Mouse (Mus musculus) urinary bladder, postnatal 36 days (tissue): ENCODE results near the gene Heg1.

Experiments
- DNase-seq, 2 experiments: peaks; one replicate each; pipeline ENCODE4 v3.0.0; 2022; ENCODE audit warnings: low spot score in 2 of 2, mixed read lengths in 1 of 2

Heg1 gene

DNA sequence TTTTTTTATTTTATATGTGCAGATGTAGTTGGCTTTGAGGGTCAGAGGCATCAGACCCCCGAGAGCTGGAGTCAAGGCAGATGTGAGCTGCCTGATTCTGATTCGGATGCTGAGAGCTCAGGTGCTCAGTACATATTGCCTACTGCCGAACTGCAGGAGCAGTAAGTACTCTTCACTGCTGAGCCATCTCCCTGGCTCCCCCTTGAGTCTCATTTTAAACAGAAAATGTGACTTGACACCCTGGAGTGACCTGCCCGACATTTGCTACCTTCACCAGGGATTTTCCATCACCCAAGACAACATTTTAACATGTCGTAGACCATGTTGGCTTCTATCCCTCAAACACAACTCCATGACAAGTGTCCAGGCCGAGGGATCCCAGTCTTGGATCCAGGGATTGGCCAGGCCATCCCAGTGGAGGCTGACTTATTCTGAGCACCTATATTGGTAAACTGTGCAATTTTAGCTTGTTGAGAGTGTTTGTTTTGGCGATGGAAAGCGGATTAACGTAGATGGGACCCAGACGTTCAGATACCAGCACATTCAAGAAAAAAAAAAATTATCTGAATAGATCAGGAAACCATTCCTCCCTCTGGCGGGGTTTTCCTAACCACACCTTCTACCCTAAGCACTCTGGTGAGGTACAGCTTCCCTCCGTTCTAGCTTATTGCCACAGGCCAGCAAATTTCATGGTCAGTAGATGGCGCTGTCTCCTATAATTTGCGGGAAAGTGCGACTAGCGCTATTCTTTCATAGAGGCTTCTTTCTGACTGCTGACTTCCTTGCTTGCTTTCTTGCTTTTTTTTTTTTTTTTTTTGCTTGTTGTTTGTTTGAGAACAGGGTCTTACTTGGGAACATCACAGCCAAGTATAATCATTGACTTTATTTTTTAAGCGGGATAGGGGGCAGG lies 136.4 kb downstream of the Heg1 start:
- peak; percentile 85 to 87 for DNase-seq
